12 mouse cellular contexts compared by ENCODE assay signal in genomic region chr6:48706130-48706529, GRCm38 (mm10). TPM values are rescaled to one million over a fixed set of nuclear protein-coding genes. Genes with fewer than 3 reads are reported as not detected.
DNase-seq lines count a peak whose midpoint lies in the region; ATAC-seq and TF ChIP-seq lines count a peak whose summit lies in the region.
"Had no signal": no experiment of that assay in that cellular context is flagged by ENCODE, and none has a peak within 500 bp of the region (broad histone marks: within the 10 kb centered on the region; RNA-seq: fewer than 3 reads in every experiment).

No protein-coding gene starts in this region.

- no peak overlapping the region; the same call in 1 of the 2 replicates for H3K9ac ChIP-seq in heart, postnatal 0 days (replicated peaks; ENCODE audit: low read depth, low read length)
- H3K9ac ChIP-seq in stomach, embryonic 15.5 days: no peak overlapping the region
- H3K9ac ChIP-seq: embryonic facial prominence, embryonic 12.5 days; forebrain, embryonic 15.5 days had no signal

- 0 out of 2 replicates have a peak, but pooled peaks cover 3% of the 10 kb centered on the region for H3K36me3 ChIP-seq in heart, postnatal 0 days (replicated peaks; ENCODE audit: control insufficient read depth, insufficient read depth, low read length)
- H3K36me3 ChIP-seq in megakaryocyte, embryonic 14.5 days (replicated peaks; ENCODE audit: low read length): peaks cover 56% of the 10 kb centered on the region
- no peaks in the 10 kb centered on the region for H3K36me3 ChIP-seq in embryonic facial prominence, embryonic 10.5 days (replicated peaks)
- no peaks in the 10 kb centered on the region for H3K36me3 ChIP-seq in stomach, embryonic 15.5 days
- H3K36me3 ChIP-seq: embryonic facial prominence, embryonic 12.5 days; forebrain, embryonic 15.5 days had no signal

- peak overlapping the region; percentile 34 for H3K4me3 ChIP-seq in heart, postnatal 0 days (ENCODE audit: low read depth, low read length)
- H3K4me3 ChIP-seq in megakaryocyte, embryonic 14.5 days (replicated peaks): peak overlapping the region; percentile 84
- H3K4me3 ChIP-seq in embryonic facial prominence, embryonic 10.5 days: peak overlapping the region; percentile 8; the same call in 1 of the 2 replicates
- H3K4me3 ChIP-seq in stomach, embryonic 15.5 days (replicated peaks): no peak overlapping the region; the same call in 1 of the 2 replicates
- H3K4me3 ChIP-seq: embryonic facial prominence, embryonic 12.5 days; forebrain, embryonic 15.5 days had no signal

- H3K27ac ChIP-seq in heart, postnatal 0 days (ENCODE audit: low read depth): peak overlapping the region; percentile 73
- peak overlapping the region; percentile 30; the same call in 1 of the 2 replicates for H3K27ac ChIP-seq in embryonic facial prominence, embryonic 10.5 days (replicated peaks)
- H3K27ac ChIP-seq in stomach, embryonic 15.5 days: no peak overlapping the region
- H3K27ac ChIP-seq: embryonic facial prominence, embryonic 12.5 days; forebrain, embryonic 15.5 days had no signal

- 33% methylated on average over 3 of the region's 3 CpGs for WGBS in heart, postnatal 0 days
- WGBS in embryonic facial prominence, embryonic 10.5 days: 54% methylated on average over 3 of the region's 3 CpGs
- 49% methylated on average over 3 of the region's 3 CpGs for WGBS in stomach, embryonic 15.5 days

- no peak for TF ChIP-seq EP300 in heart, postnatal 0 days (IDR thresholded peaks at IDR 0.05; ENCODE audit: low read depth)

- H3K4me2 ChIP-seq in heart, postnatal 0 days (ENCODE audit: low read depth, low read length): peak overlapping the region; percentile 51
- H3K4me2 ChIP-seq in stomach, embryonic 15.5 days: peak overlapping the region; percentile 10; the same call in 1 of the 2 replicates
- H3K4me2 ChIP-seq: embryonic facial prominence, embryonic 12.5 days; forebrain, embryonic 15.5 days had no signal

- 0 out of 2 replicates have a peak, but pooled peaks cover 3% of the 10 kb centered on the region for H3K4me1 ChIP-seq in heart, postnatal 0 days (ENCODE audit: control insufficient read depth, insufficient read depth)
- peaks cover 47% of the 10 kb centered on the region for H3K4me1 ChIP-seq in megakaryocyte, embryonic 14.5 days
- H3K4me1 ChIP-seq in embryonic facial prominence, embryonic 10.5 days: peaks cover 11% of the 10 kb centered on the region
- H3K4me1 ChIP-seq in stomach, embryonic 15.5 days: no peaks in the 10 kb centered on the region
- H3K4me1 ChIP-seq: forebrain, embryonic 15.5 days had no signal

- no peaks in the 10 kb centered on the region for H3K9me3 ChIP-seq in heart, postnatal 0 days (replicated peaks; ENCODE audit: control insufficient read depth, low read length)
- peaks cover 6% of the 10 kb centered on the region for H3K9me3 ChIP-seq in megakaryocyte, embryonic 14.5 days
- no peaks in the 10 kb centered on the region for H3K9me3 ChIP-seq in embryonic facial prominence, embryonic 10.5 days
- H3K9me3 ChIP-seq in stomach, embryonic 15.5 days: no peaks in the 10 kb centered on the region
- H3K9me3 ChIP-seq: embryonic facial prominence, embryonic 12.5 days; forebrain, embryonic 15.5 days had no signal

- DNase-seq in heart, postnatal 0 days (ENCODE audit: low spot score): no peak
- DNase-seq in heart, adult 8-10 months (ENCODE audit: low spot score): no peak
- DNase-seq in embryonic facial prominence, embryonic 10.5 days (ENCODE audit: low spot score): no peak
- DNase-seq in adrenal gland, postnatal 10 days: no peak
- DNase-seq: cerebellum, adult 9-11 months; left cerebral cortex, postnatal 4 days had no signal

- TF ChIP-seq CTCF in heart, postnatal 0 days (IDR thresholded peaks at IDR 0.05; ENCODE audit: low read depth): no peak

- no peak for ATAC-seq in heart, postnatal 0 days (ENCODE audit: insufficient read depth, low read depth)
- ATAC-seq in megakaryocyte, adult 5-6 weeks (ENCODE audit: poor library complexity, severe bottlenecking): no peak
- no peak for ATAC-seq in stomach, embryonic 15.5 days (ENCODE audit: insufficient read depth, low FRiP score, low read depth)
- ATAC-seq: forebrain, embryonic 15.5 days had no signal

- no peaks in the 10 kb centered on the region for H3K27me3 ChIP-seq in heart, postnatal 0 days (ENCODE audit: control insufficient read depth, insufficient read depth, low read length)
- H3K27me3 ChIP-seq in megakaryocyte, embryonic 14.5 days (replicated peaks): no peaks in the 10 kb centered on the region
- H3K27me3 ChIP-seq in embryonic facial prominence, embryonic 10.5 days (replicated peaks; ENCODE audit: low read depth, poor library complexity, severe bottlenecking): no peaks in the 10 kb centered on the region
- no peaks in the 10 kb centered on the region for H3K27me3 ChIP-seq in stomach, embryonic 15.5 days (replicated peaks)
- H3K27me3 ChIP-seq: embryonic facial prominence, embryonic 12.5 days; forebrain, embryonic 15.5 days had no signal

RNA-seq across cellular contexts. Expression of gene Gimap6, which starts 1.9 kb away (rescaled TPM):
- total RNA-seq in heart, postnatal 0 days (2014; rRNA removed; ENCODE audit: low replicate concordance): 38.5 and 39.3 TPM in 2 replicates
- polyA plus RNA-seq in heart, postnatal 0 days (2015; fragmentation: Nextera tagmentation; extraction: Ambion mirVana): 40.4 and 41.1 TPM in 2 replicates
- 10 to 100 TPM; 28.6 to 39.2 (median 35.6) TPM for total RNA-seq in heart, adult 8-10 months (2022)
- polyA plus RNA-seq in megakaryocyte, embryonic 14.5 days (2012; ENCODE audit: insufficient read depth, low replicate concordance): 1.2 and 5.9 TPM in 2 replicates
- total RNA-seq in megakaryocyte, adult 5-6 weeks (2015): 6.2 and 10.6 TPM in 2 replicates
- total RNA-seq in megakaryocyte, adult 5-6 weeks (2017): 15.7 and 23.1 TPM in 2 replicates
- 11.5 and 12.1 TPM in 2 replicates for polyA plus RNA-seq in embryonic facial prominence, embryonic 10.5 days (2016; fragmentation: Nextera tagmentation; extraction: Ambion mirVana)
- 21.1 and 22.3 TPM in 2 replicates for polyA plus RNA-seq in stomach, embryonic 15.5 days (2015; fragmentation: Nextera tagmentation; extraction: Ambion mirVana)
- 10 to 100 TPM; 70.8 to 75.9 TPM for total RNA-seq in adrenal gland, postnatal 10 days (2021)

RNA-seq across cellular contexts. Expression of gene Gm28053, which starts 12.3 kb away (rescaled TPM):
- total RNA-seq in heart, postnatal 0 days (2014; rRNA removed; ENCODE audit: low replicate concordance): not detected in 2 replicates
- 3.0 and 4.1 TPM in 2 replicates for polyA plus RNA-seq in heart, postnatal 0 days (2015; fragmentation: Nextera tagmentation; extraction: Ambion mirVana)
- 1 to 10 TPM; 2.7 to 5.0 (median 4.3) TPM for total RNA-seq in heart, adult 8-10 months (2022)
- polyA plus RNA-seq in megakaryocyte, embryonic 14.5 days (2012; ENCODE audit: insufficient read depth, low replicate concordance): not detected in 2 replicates
- total RNA-seq in megakaryocyte, adult 5-6 weeks (2015): 0.68 TPM in 1 of 2 replicates, not detected in the other
- total RNA-seq in megakaryocyte, adult 5-6 weeks (2017): 7.3 and 16.2 TPM in 2 replicates
- 0.28 TPM in 1 of 2 replicates, not detected in the other for polyA plus RNA-seq in embryonic facial prominence, embryonic 10.5 days (2016; fragmentation: Nextera tagmentation; extraction: Ambion mirVana)
- 3.3 and 3.4 TPM in 2 replicates for polyA plus RNA-seq in stomach, embryonic 15.5 days (2015; fragmentation: Nextera tagmentation; extraction: Ambion mirVana)
- total RNA-seq in adrenal gland, postnatal 10 days (2021): 10 to 100 TPM in 1 of 2 experiments, 1 to 10 TPM in 1; 9.1 to 10.3 TPM
- total RNA-seq: left cerebral cortex, postnatal 4 days had no signal
- polyA plus RNA-seq: embryonic facial prominence, embryonic 12.5 days; forebrain, embryonic 15.5 days had no signal

RNA-seq across cellular contexts. Expression of gene Gimap7, which starts 12.3 kb away (rescaled TPM):
- total RNA-seq in heart, postnatal 0 days (2014; rRNA removed; ENCODE audit: low replicate concordance): not detected in 2 replicates
- polyA plus RNA-seq in heart, postnatal 0 days (2015; fragmentation: Nextera tagmentation; extraction: Ambion mirVana): not detected in 2 replicates
- under 1 TPM in 3 of 4 experiments, not detected in 1; 0.22 to 0.78 (median 0.71) TPM for total RNA-seq in heart, adult 8-10 months (2022)
- polyA plus RNA-seq in megakaryocyte, embryonic 14.5 days (2012; ENCODE audit: insufficient read depth, low replicate concordance): not detected in 2 replicates
- total RNA-seq in megakaryocyte, adult 5-6 weeks (2015): 1.5 and 3.5 TPM in 2 replicates
- total RNA-seq in megakaryocyte, adult 5-6 weeks (2017): 3.9 TPM in 2 replicates
- polyA plus RNA-seq in embryonic facial prominence, embryonic 10.5 days (2016; fragmentation: Nextera tagmentation; extraction: Ambion mirVana): not detected in 2 replicates
- 0.23 TPM in 1 of 2 replicates, not detected in the other for polyA plus RNA-seq in stomach, embryonic 15.5 days (2015; fragmentation: Nextera tagmentation; extraction: Ambion mirVana)
- total RNA-seq in adrenal gland, postnatal 10 days (2021): 1 to 10 TPM in 1 of 2 experiments, under 1 TPM in 1; 0.96 to 1.6 TPM
- total RNA-seq: left cerebral cortex, postnatal 4 days had no signal
- polyA plus RNA-seq: brain, embryonic 14.5 days; embryonic facial prominence, embryonic 12.5 days; forebrain, embryonic 15.5 days had no signal

RNA-seq across cellular contexts. Expression of gene Gimap4, which starts 21.8 kb away (rescaled TPM):
- 23.0 and 27.1 TPM in 2 replicates for total RNA-seq in heart, postnatal 0 days (2014; rRNA removed; ENCODE audit: low replicate concordance)
- 37.4 and 43.8 TPM in 2 replicates for polyA plus RNA-seq in heart, postnatal 0 days (2015; fragmentation: Nextera tagmentation; extraction: Ambion mirVana)
- total RNA-seq in heart, adult 8-10 months (2022): 10 to 100 TPM; 16.1 to 25.6 (median 20.1) TPM
- polyA plus RNA-seq in megakaryocyte, embryonic 14.5 days (2012; ENCODE audit: insufficient read depth, low replicate concordance): 0.32 TPM in 1 of 2 replicates, not detected in the other
- total RNA-seq in megakaryocyte, adult 5-6 weeks (2015): 24.2 and 24.8 TPM in 2 replicates
- 46.0 and 76.0 TPM in 2 replicates for total RNA-seq in megakaryocyte, adult 5-6 weeks (2017)
- 7.4 and 7.5 TPM in 2 replicates for polyA plus RNA-seq in embryonic facial prominence, embryonic 10.5 days (2016; fragmentation: Nextera tagmentation; extraction: Ambion mirVana)
- 20.1 and 22.0 TPM in 2 replicates for polyA plus RNA-seq in stomach, embryonic 15.5 days (2015; fragmentation: Nextera tagmentation; extraction: Ambion mirVana)
- total RNA-seq in adrenal gland, postnatal 10 days (2021): 10 to 100 TPM; 50.2 to 52.8 TPM

RNA-seq across cellular contexts. Expression of gene Gimap9, which starts 30.2 kb away (rescaled TPM):
- 1.8 and 4.6 TPM in 2 replicates for total RNA-seq in heart, postnatal 0 days (2014; rRNA removed; ENCODE audit: low replicate concordance)
- 4.7 and 5.7 TPM in 2 replicates for polyA plus RNA-seq in heart, postnatal 0 days (2015; fragmentation: Nextera tagmentation; extraction: Ambion mirVana)
- 1 to 10 TPM; 2.6 to 4.2 (median 3.1) TPM for total RNA-seq in heart, adult 8-10 months (2022)
- polyA plus RNA-seq in megakaryocyte, embryonic 14.5 days (2012; ENCODE audit: insufficient read depth, low replicate concordance): 2.5 TPM in 1 of 2 replicates, not detected in the other
- total RNA-seq in megakaryocyte, adult 5-6 weeks (2015): 5.0 and 11.2 TPM in 2 replicates
- 8.9 and 10.4 TPM in 2 replicates for total RNA-seq in megakaryocyte, adult 5-6 weeks (2017)
- 5.0 and 6.0 TPM in 2 replicates for polyA plus RNA-seq in embryonic facial prominence, embryonic 10.5 days (2016; fragmentation: Nextera tagmentation; extraction: Ambion mirVana)
- polyA plus RNA-seq in stomach, embryonic 15.5 days (2015; fragmentation: Nextera tagmentation; extraction: Ambion mirVana): 10.7 and 12.6 TPM in 2 replicates
- 1 to 10 TPM; 9.0 TPM for total RNA-seq in adrenal gland, postnatal 10 days (2021)
